Mouse (Mus musculus) ES-Bruce4 (cell line): Measurements from ENCODE around the gene Aamp. TPM values are rescaled to one million over a fixed set of nuclear protein-coding genes. Genes with fewer than 3 reads are reported as not detected.

Source experiments
- H3K27ac ChIP-seq: 2 replicates; pipeline ENCODE4 v1.5.1; 2012; ENCODE audit warnings: low read length, inconsistent platforms; ENCODE audit not compliant: insufficient read depth
- H3K27me3 ChIP-seq: 2 replicates; pipeline ENCODE4 v1.6.1; 2012; ENCODE audit warnings: mild to moderate bottlenecking, low read length, inconsistent platforms; ENCODE audit not compliant: control insufficient read depth, poor library complexity, insufficient read depth, severe bottlenecking
- H3K36me3 ChIP-seq: 2 replicates; pipeline ENCODE4 v1.6.1; 2012; ENCODE audit warnings: inconsistent platforms, mild to moderate bottlenecking, low read length, moderate library complexity; ENCODE audit not compliant: control insufficient read depth, poor library complexity, insufficient read depth, severe bottlenecking
- H3K4me1 ChIP-seq: one replicate; pipeline ENCODE4 v1.8.1; 2011; ENCODE audit warnings: low read length; ENCODE audit not compliant: control insufficient read depth, insufficient read depth
- H3K4me3 ChIP-seq: 2 replicates; pipeline ENCODE4 v1.5.1; 2011; ENCODE audit warnings: low read depth, mild to moderate bottlenecking, low read length
- H3K9ac ChIP-seq: 2 replicates; pipeline ENCODE4 v1.6.1; 2012; ENCODE audit warnings: low read depth, mild to moderate bottlenecking, inconsistent platforms; ENCODE audit not compliant: poor library complexity, severe bottlenecking
- H3K9me3 ChIP-seq: replicated peaks from 2 replicates; pipeline ENCODE4 v1.6.1; 2012; ENCODE audit warnings: mild to moderate bottlenecking, low read length, inconsistent platforms; ENCODE audit not compliant: control insufficient read depth, poor library complexity, insufficient read depth, severe bottlenecking
- CTCF ChIP-seq: IDR thresholded peaks from one replicate; pipeline ENCODE4 v1.8.1; 2011; ENCODE audit warnings: low read depth, low read length
- EP300 ChIP-seq: IDR thresholded peaks from 2 replicates; pipeline ENCODE4 v1.6.1; 2011; ENCODE audit warnings: low read depth, low read length; ENCODE audit not compliant: insufficient read depth
- POLR2A ChIP-seq: IDR thresholded peaks from one replicate; pipeline ENCODE4 v1.8.1; 2011; ENCODE audit warnings: low read length; ENCODE audit not compliant: insufficient read depth
- polyA plus RNA-seq: library from polyadenylated mRNA; stranded (reverse); fragments of >200 nt; gene quantifications from 2 replicates; pipeline ENCODE4 v1.2.4, GENCODE M21; 2011; ENCODE audit warnings: low read depth; ENCODE audit not compliant: missing spikeins, insufficient read depth, insufficient read length

Aamp gene
- polyA plus RNA-seq, 1 experiment: 96.3 TPM

DNA sequence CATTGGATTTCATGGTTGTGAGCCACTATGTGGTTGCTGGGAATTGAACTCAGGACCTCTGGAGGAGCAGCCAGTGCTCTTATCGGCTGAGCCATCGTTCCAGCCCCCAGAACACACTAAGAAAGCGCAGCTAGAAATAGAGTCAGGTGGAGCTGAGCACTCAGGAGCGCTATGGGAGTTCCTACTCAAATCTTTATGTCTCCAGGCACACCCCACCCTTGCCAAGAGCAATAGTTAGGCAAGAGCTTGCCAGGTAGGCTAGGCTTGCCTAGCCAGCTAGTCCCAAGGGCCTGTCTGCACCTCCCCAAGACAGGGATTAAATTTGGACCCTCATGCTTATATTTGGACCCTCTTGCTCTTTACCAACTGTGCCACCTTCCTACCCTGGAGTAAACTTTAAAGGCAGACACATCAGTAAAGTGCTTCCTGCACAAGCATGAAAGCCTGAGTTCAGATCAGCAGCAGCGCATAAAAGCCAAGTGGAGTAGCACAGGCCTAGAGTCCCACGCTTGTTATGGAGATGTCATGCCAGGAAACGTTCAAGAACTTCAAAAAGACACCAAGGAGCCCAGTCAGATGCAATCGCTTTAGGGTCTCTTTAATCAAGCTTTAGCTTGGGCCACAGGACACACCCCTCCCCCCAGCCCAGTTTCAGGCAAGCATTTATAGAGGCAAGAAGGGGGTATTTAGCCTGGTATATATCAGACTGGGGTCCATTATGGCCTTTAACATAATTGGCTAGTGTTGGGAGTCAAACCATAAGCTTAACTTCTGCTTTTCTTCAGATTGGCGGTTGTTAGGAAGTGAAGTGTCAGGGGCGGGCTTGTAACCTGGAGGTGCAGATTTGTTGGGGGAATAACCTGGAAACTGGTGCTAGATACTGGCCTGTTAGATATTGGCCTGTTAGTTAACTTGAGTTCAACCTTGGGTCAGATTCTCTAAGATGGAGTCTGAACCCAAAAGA is 23.7 kb upstream of the Aamp start:
- H3K27me3 ChIP-seq: no peaks in the 10 kb centered on the region
- no peak overlapping the region for H3K9ac ChIP-seq
- no peak overlapping the region for H3K4me3 ChIP-seq
- no peaks in the 10 kb centered on the region for H3K9me3 ChIP-seq
- peaks cover 2% of the 10 kb centered on the region for H3K4me1 ChIP-seq
- no peaks in the 10 kb centered on the region for H3K36me3 ChIP-seq
- peak overlapping the region; percentile 94 for H3K27ac ChIP-seq
- no peak for TF ChIP-seq POLR2A
- peak; percentile 28; the same call in 1 of the 2 replicates for TF ChIP-seq EP300

DNA sequence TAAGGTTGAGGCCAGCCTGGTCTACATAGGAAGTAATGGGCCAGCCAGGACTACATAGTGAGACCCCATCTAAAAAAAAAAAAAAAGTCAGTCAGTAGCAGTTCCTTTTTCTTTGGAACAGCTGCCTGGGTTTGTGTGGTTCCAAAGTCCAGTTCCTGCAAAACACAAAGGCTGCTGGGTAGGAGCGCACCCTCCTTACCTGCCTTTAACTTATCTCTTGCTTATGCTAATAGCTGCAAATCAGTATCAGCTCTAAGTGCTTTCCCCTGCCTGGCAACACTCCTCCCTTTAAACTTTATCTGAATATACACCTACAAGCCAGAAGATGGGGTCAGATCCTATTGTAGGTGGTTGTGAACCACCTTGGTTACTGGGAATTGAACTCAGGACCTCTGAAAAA is 22.6 kb upstream of the Aamp start:
- Histone ChIP-seq H3K4me1 (peaks cover 6% of the 10 kb centered on the region), H3K27me3 (no peaks in the 10 kb centered on the region), H3K9me3 (no peaks in the 10 kb centered on the region), H3K36me3 (no peaks in the 10 kb centered on the region), H3K9ac (no peak overlapping the region), H3K4me3 (no peak overlapping the region), H3K27ac (peak overlapping the region; percentile 94)
- no peak for TF ChIP-seq CTCF
- no peak for TF ChIP-seq POLR2A
- TF ChIP-seq EP300: no peak

DNA sequence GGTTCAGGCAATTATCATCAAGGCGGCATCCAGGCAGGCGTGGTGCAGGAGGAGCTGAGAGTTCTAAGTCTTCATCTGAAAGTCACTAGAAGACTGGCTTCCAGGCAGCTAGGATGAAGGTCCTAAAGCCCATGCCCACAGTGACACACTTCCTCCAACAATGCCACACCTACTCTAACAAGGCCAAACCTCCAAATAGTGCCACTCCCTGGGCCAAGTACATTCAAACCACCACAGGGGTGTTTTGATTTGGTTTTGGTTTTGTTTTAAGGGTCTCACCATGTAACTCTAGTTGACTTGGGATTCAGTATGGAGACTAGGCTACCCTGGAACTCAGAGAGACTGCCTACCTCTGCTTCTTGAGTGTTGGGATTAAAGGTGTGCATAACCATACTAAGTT is 21.0 kb upstream of the Aamp start, which contains the start of gene Tmbim1:
Gene Tmbim1, minus strand, starts transcription at position 101 of the 400 bp plus-strand sequence.
- no peak for TF ChIP-seq POLR2A
- no peak for TF ChIP-seq CTCF
- no peak for TF ChIP-seq EP300
- Histone ChIP-seq H3K27me3 (no peaks in the 10 kb centered on the region), H3K9me3 (no peaks in the 10 kb centered on the region), H3K27ac (peak within 1 kb of the TSS; percentile 18), H3K9ac (peak within 1 kb of the TSS; percentile 73), H3K36me3 (no peaks in the 10 kb centered on the region), H3K4me1 (peaks cover 6% of the 10 kb centered on the region), H3K4me3 (peak within 1 kb of the TSS; percentile 71; the same call in 1 of the 2 replicates)

DNA sequence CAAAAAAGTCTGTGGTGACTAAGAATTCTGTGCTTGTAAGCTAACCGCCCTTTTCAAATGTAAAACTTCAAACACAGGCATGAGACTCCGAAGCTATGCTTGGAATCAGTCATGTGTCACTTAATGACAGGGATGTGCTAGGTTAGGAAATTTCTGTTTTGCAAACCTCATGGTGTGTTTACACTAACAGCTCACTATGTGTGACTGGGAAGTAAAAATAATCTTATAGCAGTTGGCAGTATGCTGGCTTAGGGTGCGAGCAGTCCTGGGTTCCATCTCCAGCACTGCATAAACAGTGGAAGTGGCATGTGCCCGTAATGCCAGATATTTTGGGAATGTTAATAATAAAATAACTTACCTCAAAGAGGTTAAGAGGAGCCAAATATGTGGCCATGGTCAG is 20.4 kb upstream of the Aamp start:
- H3K27ac ChIP-seq: no peak overlapping the region
- no peak overlapping the region for H3K4me3 ChIP-seq
- no peak overlapping the region for H3K9ac ChIP-seq
- H3K4me1 ChIP-seq: peaks cover 6% of the 10 kb centered on the region
- H3K9me3 ChIP-seq: no peaks in the 10 kb centered on the region
- no peaks in the 10 kb centered on the region for H3K27me3 ChIP-seq
- no peaks in the 10 kb centered on the region for H3K36me3 ChIP-seq
- no peak for TF ChIP-seq POLR2A
- TF ChIP-seq CTCF: no peak
- TF ChIP-seq EP300: no peak

DNA sequence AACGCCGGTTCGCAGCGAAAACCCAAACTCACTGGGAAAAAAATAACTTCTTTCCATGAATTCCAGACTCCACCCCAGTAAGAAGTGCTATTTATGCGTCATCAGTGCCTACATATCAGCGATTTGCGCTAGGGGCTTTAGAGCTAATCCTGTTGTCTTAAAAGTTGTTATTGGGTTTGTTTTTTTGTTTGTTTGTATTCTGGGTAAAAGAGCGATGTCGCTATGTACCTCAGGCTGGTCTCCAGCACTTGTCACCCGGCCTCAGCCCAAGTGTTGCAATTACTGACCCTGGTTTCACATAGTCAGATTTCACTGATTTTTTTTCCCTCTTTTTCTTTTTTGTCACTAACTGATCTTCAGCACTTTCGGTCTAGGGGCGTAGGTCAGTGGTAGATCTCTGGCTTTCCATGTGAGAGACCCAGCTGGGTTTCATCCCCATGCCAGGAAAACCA is 19.8 kb upstream of the Aamp start:
- peak overlapping the region; percentile 18; the same call in 1 of the 2 replicates for H3K27ac ChIP-seq
- peak overlapping the region; percentile 71 for H3K4me3 ChIP-seq
- H3K27me3 ChIP-seq: no peaks in the 10 kb centered on the region

More for the DNA sequence above, 19.8 kb upstream of the Aamp start:
- Histone ChIP-seq H3K9me3 (no peaks in the 10 kb centered on the region), H3K9ac (peak overlapping the region; percentile 73), H3K4me1 (peaks cover 3% of the 10 kb centered on the region), H3K36me3 (no peaks in the 10 kb centered on the region)
- no peak for TF ChIP-seq CTCF
- no peak for TF ChIP-seq POLR2A
- TF ChIP-seq EP300: no peak
